Mouse (Mus musculus) liver, postnatal 0 days (tissue): ENCODE results near the gene Cpne5. TPM values are rescaled to one million over a fixed set of nuclear protein-coding genes. Genes with fewer than 3 reads are reported as not detected.

Experiments
- ATAC-seq: fragments of 200-750 bp; cut with Nextera tagmentation; 2 replicates; pipeline ENCODE4 v1.8.0; 2017; ENCODE audit warnings: mild to moderate bottlenecking, moderate library complexity
- DNase-seq: peaks from one replicate; pipeline ENCODE4 v3.0.0-alpha.2; 2016
- H3K27ac ChIP-seq: fragments of 300-500 bp; sonication (generic); 2 replicates; pipeline ENCODE4 v1.5.1; 2014; ENCODE audit warnings: antibody characterized with exemption, moderate library complexity, mild to moderate bottlenecking, low read depth
- H3K27me3 ChIP-seq: fragments of 300-500 bp; sonication (generic); 2 replicates; pipeline ENCODE4 v1.6.1; 2014; ENCODE audit warnings: low read length, control low read depth, mixed read lengths; ENCODE audit not compliant: insufficient read depth
- H3K36me3 ChIP-seq: fragments of 300-500 bp; sonication (generic); replicated peaks from 2 replicates; pipeline ENCODE4 v1.6.1; 2014; ENCODE audit warnings: mild to moderate bottlenecking, control low read depth, low read length, moderate library complexity, mixed read lengths; ENCODE audit not compliant: insufficient read depth
- H3K4me1 ChIP-seq: fragments of 300-500 bp; sonication (generic); 2 replicates; pipeline ENCODE4 v1.6.1; 2014; ENCODE audit warnings: antibody characterized with exemption, mild to moderate bottlenecking, control low read depth; ENCODE audit not compliant: insufficient read depth
- H3K4me2 ChIP-seq: fragments of 300-500 bp; sonication (generic); 2 replicates; pipeline ENCODE4 v1.6.1; 2014; ENCODE audit warnings: low read depth, mild to moderate bottlenecking, low read length, moderate library complexity, mixed read lengths
- H3K4me3 ChIP-seq: fragments of 300-500 bp; sonication (generic); 2 replicates; pipeline ENCODE4 v1.5.1; 2014; ENCODE audit warnings: low read depth, low read length
- H3K9ac ChIP-seq: fragments of 300-500 bp; sonication (generic); replicated peaks from 2 replicates; pipeline ENCODE4 v1.6.1; 2014; ENCODE audit warnings: mild to moderate bottlenecking, moderate library complexity
- H3K9me3 ChIP-seq: fragments of 300-500 bp; sonication (generic); 2 replicates; pipeline ENCODE4 v1.6.1; 2016; ENCODE audit warnings: mild to moderate bottlenecking, control low read depth, low read length, mixed read lengths
- CTCF ChIP-seq: sonication (generic); IDR thresholded peaks from 2 replicates; pipeline ENCODE4 v1.5.1; 2016; ENCODE audit warnings: antibody characterized with exemption, low read depth
- EP300 ChIP-seq: IDR thresholded peaks from 2 replicates; pipeline ENCODE4 v1.6.1; 2016; ENCODE audit warnings: antibody characterized with exemption, low read depth, mild to moderate bottlenecking
- WGBS: fragments of 180-500 bp; shearing (Covaris S2); extraction: QIAGEN DNeasy Blood & Tissue Kit; methylation state at CpG from one replicate; pipeline ENCODE4 v1.1.7; 2014; ENCODE audit not compliant: insufficient replicate concordance; 5-methylcytosine and 5-hydroxymethylcytosine counted together
- polyA plus RNA-seq: library from polyadenylated mRNA; unstranded; fragments of >200 nt; fragmentation: Nextera tagmentation; extraction: Ambion mirVana; gene quantifications from 2 replicates; pipeline ENCODE4 v1.2.1, GENCODE M21; 2015

The Cpne5 gene
- polyA plus RNA-seq, 1 experiment from 2014 or later: 0.46 TPM

- peaks cover 7% of the 10 kb centered on the region for H3K4me1 ChIP-seq
- H3K4me2 ChIP-seq: no peak overlapping the region
- 0 out of 2 replicates have a peak, but pooled peaks cover 2% of the 10 kb centered on the region for H3K36me3 ChIP-seq
- H3K4me3 ChIP-seq: no peak overlapping the region
- ATAC-seq: no peak
- H3K9ac ChIP-seq: no peak overlapping the region
- H3K27me3 ChIP-seq: no peaks in the 10 kb centered on the region
- no peaks in the 10 kb centered on the region for H3K9me3 ChIP-seq
- 56% methylated on average over 5 of the region's 5 CpGs for WGBS
- TF ChIP-seq EP300 (no peak), CTCF (no peak)
- DNase-seq: no peak
- H3K27ac ChIP-seq: no peak overlapping the region
Measured at GRCm38 (mm10) chr17:29135066-29135465, 102.9 kb downstream of the Cpne5 start.

- 62% methylated on average over 5 of the region's 5 CpGs for WGBS
- peaks cover 2% of the 10 kb centered on the region; the same call in 1 of the 2 replicates for H3K4me1 ChIP-seq
- TF ChIP-seq EP300: no peak
- TF ChIP-seq CTCF: no peak
- H3K9ac ChIP-seq: no peak overlapping the region
- no peaks in the 10 kb centered on the region for H3K36me3 ChIP-seq
- no peaks in the 10 kb centered on the region for H3K9me3 ChIP-seq
- H3K4me3 ChIP-seq: no peak overlapping the region
- H3K27ac ChIP-seq: no peak overlapping the region
- no peak overlapping the region for H3K4me2 ChIP-seq
- DNase-seq (no peak), ATAC-seq (no peak)
- no peaks in the 10 kb centered on the region for H3K27me3 ChIP-seq
Measured at GRCm38 (mm10) chr17:29129341-29129740, 108.6 kb downstream of the Cpne5 start.

- Histone ChIP-seq H3K4me1 (0 out of 2 replicates have a peak, but pooled peaks cover 7% of the 10 kb centered on the region), H3K36me3 (no peaks in the 10 kb centered on the region), H3K4me2 (no peak overlapping the region), H3K4me3 (no peak overlapping the region), H3K27me3 (no peaks in the 10 kb centered on the region), H3K27ac (no peak overlapping the region), H3K9me3 (no peaks in the 10 kb centered on the region), H3K9ac (no peak overlapping the region)
- DNase-seq: no peak
- TF ChIP-seq CTCF: no peak
- no peak for TF ChIP-seq EP300
- ATAC-seq: no peak
- WGBS: 78% methylated on average over 3 of the region's 3 CpGs
Measured at GRCm38 (mm10) chr17:29126561-29126960, 111.4 kb downstream of the Cpne5 start.

GRCm38 (mm10) chr17:29123578-29124174 lies 114.3 kb downstream of the Cpne5 start:
- Histone ChIP-seq H3K36me3 (no peaks in the 10 kb centered on the region), H3K4me2 (peak overlapping the region; percentile 30), H3K4me1 (0 out of 2 replicates have a peak, but pooled peaks cover 7% of the 10 kb centered on the region), H3K4me3 (no peak overlapping the region), H3K9ac (no peak overlapping the region), H3K9me3 (no peaks in the 10 kb centered on the region), H3K27ac (peak overlapping the region; percentile 41), H3K27me3 (no peaks in the 10 kb centered on the region)
- no peak for DNase-seq
- WGBS: 54% methylated on average over 6 of the region's 6 CpGs
- TF ChIP-seq EP300 (no peak), CTCF (no peak)
- peak; percentile 70 for ATAC-seq

- Histone ChIP-seq H3K4me1 (0 out of 2 replicates have a peak, but pooled peaks cover 7% of the 10 kb centered on the region), H3K36me3 (no peaks in the 10 kb centered on the region), H3K9ac (no peak overlapping the region), H3K4me2 (peak overlapping the region; percentile 30; the same call in 1 of the 2 replicates), H3K4me3 (no peak overlapping the region), H3K9me3 (no peaks in the 10 kb centered on the region), H3K27ac (peak overlapping the region; percentile 41; the same call in 1 of the 2 replicates), H3K27me3 (no peaks in the 10 kb centered on the region)
- TF ChIP-seq CTCF (no peak), EP300 (peak; percentile 59; the same call in 1 of the 2 replicates)
- 45% methylated on average over 6 of the region's 6 CpGs for WGBS
- peak; percentile 86 for ATAC-seq
- peak; percentile 76 for DNase-seq
Measured at GRCm38 (mm10) chr17:29122817-29123216, 115.2 kb downstream of the Cpne5 start.

- DNase-seq: no peak
Measured at GRCm38 (mm10) chr17:29120666-29121065, 117.3 kb downstream of the Cpne5 start.

GRCm38 (mm10) chr17:29118057-29118456 lies 119.9 kb downstream of the Cpne5 start:
- H3K9ac ChIP-seq: no peak overlapping the region
- H3K4me2 ChIP-seq: no peak overlapping the region
- no peak for ATAC-seq
- no peaks in the 10 kb centered on the region for H3K27me3 ChIP-seq
- no peaks in the 10 kb centered on the region for H3K9me3 ChIP-seq
- TF ChIP-seq EP300 (no peak), CTCF (no peak)
- no peak for DNase-seq
- no peak overlapping the region for H3K4me3 ChIP-seq
- no peak overlapping the region for H3K27ac ChIP-seq
- peaks cover 7% of the 10 kb centered on the region for H3K4me1 ChIP-seq
- H3K36me3 ChIP-seq: no peaks in the 10 kb centered on the region
- 67% methylated on average over 5 of the region's 5 CpGs for WGBS

More at GRCm38 (mm10) chr17:29120666-29121065, 117.3 kb downstream of the Cpne5 start:
- no peak for ATAC-seq
- H3K36me3 ChIP-seq: no peaks in the 10 kb centered on the region
- no peak overlapping the region for H3K9ac ChIP-seq
- no peak overlapping the region for H3K4me2 ChIP-seq
- TF ChIP-seq EP300 (no peak), CTCF (no peak)
- no peak overlapping the region for H3K4me3 ChIP-seq
- H3K27ac ChIP-seq: no peak overlapping the region
- peaks cover 9% of the 10 kb centered on the region for H3K4me1 ChIP-seq
- H3K27me3 ChIP-seq: no peaks in the 10 kb centered on the region
- 86% methylated on average over 12 of the region's 12 CpGs for WGBS
- no peaks in the 10 kb centered on the region for H3K9me3 ChIP-seq
